Mouse (Mus musculus): ENCODE data around the gene Frmd4b.

GRCm38 (mm10) chr6:97321156-97321555 is 296.2 kb downstream of the Frmd4b start:
- TF ChIP-seq POLR2A (IDR thresholded peaks at IDR 0.05; ENCODE audit: low read depth, low read length) (no peak), CTCF (IDR thresholded peaks at IDR 0.05; ENCODE audit: extremely low read depth, insufficient read depth, insufficient read length, insufficient replicate concordance) (no peak)
